Mouse (Mus musculus): ENCODE data around the gene Etfrf1. TPM values are rescaled to one million over a fixed set of nuclear protein-coding genes. Genes with fewer than 3 reads are reported as not detected.

The Etfrf1 gene
- total and polyA plus RNA-seq, 2 experiments from 2014 or later, result 18.2 to 26.7 TPM

DNA sequence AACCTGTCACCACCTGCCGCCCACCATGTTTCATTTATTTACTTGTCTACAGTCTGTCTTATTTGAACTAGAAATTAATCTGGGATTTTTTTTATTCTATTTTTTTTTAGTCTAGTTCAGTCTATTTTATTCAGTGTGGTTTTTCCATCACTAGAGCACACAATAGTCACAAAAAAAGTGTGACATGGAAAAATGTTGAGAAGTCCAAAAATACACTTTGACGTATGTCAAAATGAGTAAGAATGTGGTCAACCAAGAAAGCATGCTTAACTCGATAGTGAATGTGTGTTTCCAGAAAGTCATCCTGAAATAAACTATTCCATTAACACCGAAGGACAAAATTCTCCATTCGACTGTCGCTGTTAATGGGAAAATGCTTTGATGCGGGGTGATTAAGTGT, 51.4 kb downstream of the Etfrf1 start:
- H3K4me2 ChIP-seq (ENCODE audit: low read depth), result no peak overlapping the region
- no peaks in the 10 kb centered on the region for H3K27me3 ChIP-seq (ENCODE audit: insufficient read depth, low read length)
- WGBS, result 75% methylated on average over 7 of the region's 7 CpGs
- H3K4me3 ChIP-seq (ENCODE audit: low read depth, low read length), result no peak overlapping the region
- H3K9me3 ChIP-seq (ENCODE audit: low read length), result no peaks in the 10 kb centered on the region
- H3K9ac ChIP-seq, result no peak overlapping the region
- DNase-seq, result no peak
- TF ChIP-seq CTCF (IDR thresholded peaks at IDR 0.05; ENCODE audit: low read depth), result no peak
- ATAC-seq, result no peak
- H3K27ac ChIP-seq (ENCODE audit: low read depth, low read length), result no peak overlapping the region
- H3K36me3 ChIP-seq (ENCODE audit: insufficient read depth), result no peaks in the 10 kb centered on the region
- H3K4me1 ChIP-seq (ENCODE audit: insufficient read depth), result no peaks in the 10 kb centered on the region

Other genes starting within 250 kb of the Etfrf1 start
- gene Bcat1, start 134.9 kb upstream of the Etfrf1 start, total RNA-seq (2014; rRNA removed), result 97.5 and 97.9 TPM in 2 replicates
- gene Bcat1, start 134.9 kb upstream of the Etfrf1 start, polyA plus RNA-seq (2015; fragmentation: Nextera tagmentation; extraction: Ambion mirVana), result 50.7 and 51.5 TPM in 2 replicates
- 1.3 and 2.2 TPM in 2 replicates for gene Lrmp, start 95.5 kb upstream of the Etfrf1 start, total RNA-seq (2014; rRNA removed)
- 0.80 and 1.0 TPM in 2 replicates for gene Lrmp, start 95.5 kb upstream of the Etfrf1 start, polyA plus RNA-seq (2015; fragmentation: Nextera tagmentation; extraction: Ambion mirVana)
- 1.5 TPM in 2 replicates for gene Casc1, start 129 bp upstream of the Etfrf1 start, total RNA-seq (2014; rRNA removed)
- gene Casc1, start 129 bp upstream of the Etfrf1 start, polyA plus RNA-seq (2015; fragmentation: Nextera tagmentation; extraction: Ambion mirVana), result 0.96 and 1.5 TPM in 2 replicates
- 41.3 and 47.6 TPM in 2 replicates for gene Kras, start 39.1 kb downstream of the Etfrf1 start, total RNA-seq (2014; rRNA removed)
- gene Kras, start 39.1 kb downstream of the Etfrf1 start, polyA plus RNA-seq (2015; fragmentation: Nextera tagmentation; extraction: Ambion mirVana), result 82.8 and 92.1 TPM in 2 replicates

All from forebrain, postnatal 0 days (tissue).